Mouse (Mus musculus) c-Kit-positive CD71-negative TER-119-negative erythroid progenitor cells, embryonic 14.5 days (primary cell): ENCODE results near the gene Csf2.
"Not testable (repeated sequence)": the region's sequence is repeated elsewhere in the genome, so short reads cannot be mapped to it uniquely, and the experiment has no call there.

Experiments
- DNase-seq: peaks from one replicate; pipeline ENCODE4 v3.0.0-alpha.2; 2013; ENCODE audit warnings: low read depth

Csf2 gene

GRCm38 (mm10) chr11:54248940-54249717 is at the start of gene Csf2:
Csf2 (minus strand) TSS chr11:54249667.
- no peak for DNase-seq

- no peak for DNase-seq
Measured at GRCm38 (mm10) chr11:54298777-54299176, 49.3 kb upstream of the Csf2 start.

GRCm38 (mm10) chr11:54297471-54297870 is 48.0 kb upstream of the Csf2 start:
- not testable (repeated sequence) for DNase-seq

GRCm38 (mm10) chr11:54296734-54297133 is 47.3 kb upstream of the Csf2 start:
- DNase-seq, result no peak

- DNase-seq, result no peak
Measured at GRCm38 (mm10) chr11:54295971-54296370, 46.5 kb upstream of the Csf2 start.

- DNase-seq, result no peak
Measured at GRCm38 (mm10) chr11:54293980-54294807, 44.7 kb upstream of the Csf2 start.

- no peak for DNase-seq
Measured at GRCm38 (mm10) chr11:54292163-54292562, 42.7 kb upstream of the Csf2 start.

- DNase-seq, result no peak
Measured at GRCm38 (mm10) chr11:54287821-54288453, 38.5 kb upstream of the Csf2 start.

- no peak for DNase-seq
Measured at GRCm38 (mm10) chr11:54271437-54271949, 22.0 kb upstream of the Csf2 start.

GRCm38 (mm10) chr11:54269191-54269896 is 19.9 kb upstream of the Csf2 start:
- DNase-seq, result no peak

GRCm38 (mm10) chr11:54267177-54267576 is 17.7 kb upstream of the Csf2 start, which contains the start of gene Il3:
Il3 (minus strand) TSS chr11:54267277.
- no peak for DNase-seq

- peak; percentile 45 for DNase-seq
Measured at GRCm38 (mm10) chr11:54264542-54264941, 15.1 kb upstream of the Csf2 start.

GRCm38 (mm10) chr11:54263405-54264031 is 14.1 kb upstream of the Csf2 start:
- DNase-seq, result no peak

- peak; percentile 73 for DNase-seq
Measured at GRCm38 (mm10) chr11:54256624-54257376, 7.3 kb upstream of the Csf2 start.

GRCm38 (mm10) chr11:54254114-54254513 is 4.6 kb upstream of the Csf2 start:
- DNase-seq, result no peak

- no peak for DNase-seq
Measured at GRCm38 (mm10) chr11:54250575-54250974, 1.1 kb upstream of the Csf2 start.

GRCm38 (mm10) chr11:54249748-54250147 is 281 bp upstream of the Csf2 start:
- DNase-seq, result no peak

GRCm38 (mm10) chr11:54247251-54247950 is 2.1 kb downstream of the Csf2 start:
- DNase-seq, result no peak

- no peak for DNase-seq
Measured at GRCm38 (mm10) chr11:54244465-54244864, 5.0 kb downstream of the Csf2 start.

- DNase-seq, result no peak
Measured at GRCm38 (mm10) chr11:54242494-54242893, 7.0 kb downstream of the Csf2 start.
